Mouse (Mus musculus): ENCODE data around the gene Rab32.

DNA sequence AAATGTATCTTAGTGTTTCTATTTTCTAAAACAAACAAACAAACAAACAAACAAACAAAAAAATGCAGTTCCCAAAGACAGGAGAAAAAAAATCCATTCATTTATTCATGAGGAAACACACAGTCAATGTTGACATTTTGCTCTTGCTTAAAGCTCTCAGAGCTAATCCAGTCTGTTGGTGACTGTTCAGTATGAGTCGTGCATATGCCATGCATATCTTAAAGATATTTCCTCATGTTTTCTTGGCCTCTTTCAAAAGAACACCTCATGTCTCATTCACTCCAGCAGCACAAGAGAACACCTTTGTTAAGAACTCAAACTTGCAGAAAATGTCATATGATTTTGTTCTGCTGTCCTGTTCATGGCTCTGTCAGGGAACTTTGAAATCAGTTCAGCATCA lies 7.9 kb downstream of the Rab32 start:
- TF ChIP-seq GATA1 (IDR thresholded peaks at IDR 0.05; ENCODE audit: low read length) (no peak), TAL1 (IDR thresholded peaks at IDR 0.05; ENCODE audit: low read length) (no peak)
